Mouse (Mus musculus): ENCODE measurements at regions not wholly inside any gene's neighbourhood (a gene's known extent, or its start where the extent isn't known, plus 50 kb on each side); places are given as distances from the start of the nearest gene placed in this dataset.

GRCm38 (mm10) chr1:14464788-14465482, 1628.2 kb downstream of the 4930444P10Rik start:
- H3K4me2 ChIP-seq, result no peak overlapping the region
- no peak overlapping the region for H3K27ac ChIP-seq (ENCODE audit: low read depth, low read length)
- H3K36me3 ChIP-seq (ENCODE audit: control insufficient read depth, insufficient read depth, low read length), result no peaks in the 10 kb centered on the region
- no peak overlapping the region for H3K9ac ChIP-seq (ENCODE audit: low read depth, low read length)
- DNase-seq (ENCODE audit: low spot score) (no peak), ATAC-seq (replicated peaks; ENCODE audit: low FRiP score) (peak; percentile 53)
- no peak overlapping the region for H3K4me3 ChIP-seq (ENCODE audit: low read depth, low read length)
- H3K9me3 ChIP-seq (ENCODE audit: control insufficient read depth, low read length), result no peaks in the 10 kb centered on the region
- H3K27me3 ChIP-seq (replicated peaks; ENCODE audit: control insufficient read depth, insufficient read depth, low read length), result no peaks in the 10 kb centered on the region
- WGBS, result 18% methylated on average over 5 of the region's 5 CpGs
- H3K4me1 ChIP-seq (replicated peaks; ENCODE audit: control insufficient read depth, insufficient read depth, low read length), result no peaks in the 10 kb centered on the region; the same call in 1 of the 2 replicates

- Histone ChIP-seq H3K27me3 (replicated peaks; ENCODE audit: control insufficient read depth, insufficient read depth, low read length) (no peaks in the 10 kb centered on the region), H3K9me3 (ENCODE audit: control insufficient read depth, low read length) (no peaks in the 10 kb centered on the region), H3K4me3 (ENCODE audit: low read depth, low read length) (no peak overlapping the region), H3K27ac (ENCODE audit: low read depth, low read length) (no peak overlapping the region), H3K36me3 (ENCODE audit: control insufficient read depth, insufficient read depth, low read length) (no peaks in the 10 kb centered on the region), H3K4me1 (replicated peaks; ENCODE audit: control insufficient read depth, insufficient read depth, low read length) (no peaks in the 10 kb centered on the region; the same call in 1 of the 2 replicates), H3K9ac (ENCODE audit: low read depth, low read length) (no peak overlapping the region), H3K4me2 (no peak overlapping the region)
- WGBS, result 34% methylated on average over 3 of the region's 3 CpGs
- ATAC-seq (replicated peaks; ENCODE audit: low FRiP score), result no peak
- no peak for DNase-seq (ENCODE audit: low spot score)
Observed at GRCm38 (mm10) chr1:14462496-14462895, 1630.6 kb downstream of the 4930444P10Rik start.

DNA sequence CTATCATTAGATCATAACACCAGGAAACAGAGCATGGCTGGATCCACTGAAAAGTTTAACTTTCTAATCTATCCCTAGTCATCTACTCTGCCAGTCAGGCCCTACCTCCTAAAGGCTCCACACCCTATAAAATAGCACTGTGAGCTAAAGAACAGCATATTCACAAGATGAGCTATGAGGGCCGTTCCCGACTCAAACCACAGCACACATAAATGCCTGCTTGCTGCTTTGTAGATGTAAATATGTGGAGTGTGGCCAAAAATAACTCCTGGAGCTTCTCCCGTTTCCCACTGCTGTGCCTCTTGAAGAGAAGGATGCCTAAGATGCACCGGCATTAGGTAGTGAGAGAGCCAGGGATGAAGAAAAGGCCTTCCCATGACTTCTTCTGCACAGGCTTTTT, 1632.3 kb downstream of the 4930444P10Rik start:
- H3K27me3 ChIP-seq (replicated peaks; ENCODE audit: control insufficient read depth, insufficient read depth, low read length), result no peaks in the 10 kb centered on the region
- no peaks in the 10 kb centered on the region for H3K36me3 ChIP-seq (ENCODE audit: control insufficient read depth, insufficient read depth, low read length)
- DNase-seq (ENCODE audit: low spot score) (no peak), ATAC-seq (replicated peaks; ENCODE audit: low FRiP score) (no peak)
- 86% methylated on average over 4 of the region's 4 CpGs for WGBS
- no peak overlapping the region for H3K4me3 ChIP-seq (ENCODE audit: low read depth, low read length)
- H3K4me2 ChIP-seq, result no peak overlapping the region
- no peaks in the 10 kb centered on the region for H3K9me3 ChIP-seq (ENCODE audit: control insufficient read depth, low read length)
- H3K27ac ChIP-seq (ENCODE audit: low read depth, low read length), result no peak overlapping the region
- no peak overlapping the region for H3K9ac ChIP-seq (ENCODE audit: low read depth, low read length)
- H3K4me1 ChIP-seq (replicated peaks; ENCODE audit: control insufficient read depth, insufficient read depth, low read length), result no peaks in the 10 kb centered on the region; the same call in 1 of the 2 replicates

DNA sequence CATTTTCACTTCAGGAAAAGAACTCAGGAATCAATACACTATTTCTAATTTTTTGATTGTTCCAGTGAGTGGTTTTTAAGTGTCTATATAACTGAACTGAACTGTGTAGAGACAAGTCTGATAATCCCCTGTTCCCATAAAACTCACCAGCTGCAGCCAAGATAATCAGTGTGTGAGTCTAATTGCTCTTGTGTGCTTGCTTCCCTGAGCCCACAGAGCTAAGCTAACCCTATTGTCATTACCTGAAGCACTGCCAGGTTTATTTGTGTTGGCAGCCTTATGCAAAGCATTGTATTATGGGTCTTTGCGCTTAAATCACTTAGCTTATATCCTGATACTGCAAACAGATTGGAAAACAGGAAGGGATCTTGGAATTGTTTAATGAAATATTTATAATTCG, 1663.8 kb downstream of the 4930444P10Rik start:
- no peaks in the 10 kb centered on the region for H3K27me3 ChIP-seq (replicated peaks; ENCODE audit: control insufficient read depth, insufficient read depth, low read length)
- H3K4me3 ChIP-seq (ENCODE audit: low read depth, low read length), result no peak overlapping the region
- no peak overlapping the region for H3K27ac ChIP-seq (ENCODE audit: low read depth, low read length)
- H3K4me2 ChIP-seq, result no peak overlapping the region
- DNase-seq (ENCODE audit: low spot score) (no peak), ATAC-seq (replicated peaks; ENCODE audit: low FRiP score) (no peak)
- no peaks in the 10 kb centered on the region for H3K9me3 ChIP-seq (ENCODE audit: control insufficient read depth, low read length)
- no peaks in the 10 kb centered on the region for H3K36me3 ChIP-seq (ENCODE audit: control insufficient read depth, insufficient read depth, low read length)
- 76% methylated on average over 2 of the region's 2 CpGs for WGBS
- no peaks in the 10 kb centered on the region for H3K4me1 ChIP-seq (replicated peaks; ENCODE audit: control insufficient read depth, insufficient read depth, low read length)
- no peak overlapping the region for H3K9ac ChIP-seq (ENCODE audit: low read depth, low read length)

- H3K27ac ChIP-seq (ENCODE audit: low read depth, low read length), result no peak overlapping the region
- H3K4me3 ChIP-seq (ENCODE audit: low read depth, low read length), result no peak overlapping the region
- no peak overlapping the region for H3K9ac ChIP-seq (ENCODE audit: low read depth, low read length)
- no peak overlapping the region for H3K4me2 ChIP-seq
- H3K36me3 ChIP-seq (ENCODE audit: control insufficient read depth, insufficient read depth, low read length), result no peaks in the 10 kb centered on the region
- no peaks in the 10 kb centered on the region for H3K9me3 ChIP-seq (ENCODE audit: control insufficient read depth, low read length)
- 76% methylated on average over 1 of the region's 1 CpGs for WGBS
- H3K4me1 ChIP-seq (replicated peaks; ENCODE audit: control insufficient read depth, insufficient read depth, low read length), result no peaks in the 10 kb centered on the region
- ATAC-seq (replicated peaks; ENCODE audit: low FRiP score) (no peak), DNase-seq (ENCODE audit: low spot score) (no peak)
- no peaks in the 10 kb centered on the region for H3K27me3 ChIP-seq (replicated peaks; ENCODE audit: control insufficient read depth, insufficient read depth, low read length)
Observed at GRCm38 (mm10) chr1:14421030-14421429, 1672.1 kb downstream of the 4930444P10Rik start.

DNA sequence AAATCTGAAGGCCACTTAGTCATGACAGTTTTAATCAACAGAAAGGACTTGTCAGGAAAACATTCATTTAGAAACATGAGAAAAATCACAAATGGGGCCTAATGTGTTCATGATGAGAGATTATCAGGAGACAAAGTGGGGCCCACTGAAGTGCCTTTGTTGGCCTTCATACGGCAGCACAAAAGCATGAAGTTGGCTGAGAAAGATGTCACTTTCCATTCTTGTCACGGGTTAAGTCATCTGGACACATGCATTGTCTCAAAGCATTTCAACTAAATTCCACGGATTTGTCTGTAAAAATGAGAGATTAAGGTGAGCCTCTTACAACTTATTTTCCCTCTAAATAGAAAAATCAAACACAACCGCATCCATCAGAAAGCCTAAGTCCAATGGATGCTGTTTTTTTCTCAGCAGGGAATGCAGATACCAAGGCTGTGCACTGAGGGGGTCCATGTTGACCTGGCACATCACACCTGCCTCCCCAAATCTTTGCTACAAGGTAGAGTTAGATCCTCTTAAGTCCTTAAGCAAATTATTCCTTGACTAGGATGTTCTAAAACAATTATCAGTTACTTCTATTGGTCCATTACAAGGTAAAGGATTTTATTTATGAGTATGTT, 1679.2 kb downstream of the 4930444P10Rik start:
- no peaks in the 10 kb centered on the region for H3K27me3 ChIP-seq (replicated peaks; ENCODE audit: control insufficient read depth, insufficient read depth, low read length)
- no peak for DNase-seq (ENCODE audit: low spot score)
- no peak overlapping the region for H3K4me2 ChIP-seq
- ATAC-seq (replicated peaks; ENCODE audit: low FRiP score), result no peak
- no peak overlapping the region for H3K27ac ChIP-seq (ENCODE audit: low read depth, low read length)
- H3K9me3 ChIP-seq (ENCODE audit: control insufficient read depth, low read length), result no peaks in the 10 kb centered on the region
- H3K4me1 ChIP-seq (replicated peaks; ENCODE audit: control insufficient read depth, insufficient read depth, low read length), result no peaks in the 10 kb centered on the region
- H3K4me3 ChIP-seq (ENCODE audit: low read depth, low read length), result no peak overlapping the region
- no peaks in the 10 kb centered on the region for H3K36me3 ChIP-seq (ENCODE audit: control insufficient read depth, insufficient read depth, low read length)
- H3K9ac ChIP-seq (ENCODE audit: low read depth, low read length), result no peak overlapping the region
- WGBS, result 74% methylated on average over 4 of the region's 4 CpGs

GRCm38 (mm10) chr1:14369957-14370833, 1722.9 kb downstream of the 4930444P10Rik start:
- H3K27ac ChIP-seq (ENCODE audit: low read depth, low read length), result no peak overlapping the region
- ATAC-seq (replicated peaks; ENCODE audit: low FRiP score) (no peak), DNase-seq (ENCODE audit: low spot score) (no peak)
- no peaks in the 10 kb centered on the region for H3K9me3 ChIP-seq (ENCODE audit: control insufficient read depth, low read length)
- no peak overlapping the region for H3K4me3 ChIP-seq (ENCODE audit: low read depth, low read length)
- H3K27me3 ChIP-seq (replicated peaks; ENCODE audit: control insufficient read depth, insufficient read depth, low read length), result no peaks in the 10 kb centered on the region
- 86% methylated on average over 3 of the region's 3 CpGs for WGBS
- H3K4me1 ChIP-seq (replicated peaks; ENCODE audit: control insufficient read depth, insufficient read depth, low read length), result no peaks in the 10 kb centered on the region
- no peak overlapping the region for H3K9ac ChIP-seq (ENCODE audit: low read depth, low read length)
- H3K4me2 ChIP-seq, result no peak overlapping the region
- no peaks in the 10 kb centered on the region for H3K36me3 ChIP-seq (ENCODE audit: control insufficient read depth, insufficient read depth, low read length)

DNA sequence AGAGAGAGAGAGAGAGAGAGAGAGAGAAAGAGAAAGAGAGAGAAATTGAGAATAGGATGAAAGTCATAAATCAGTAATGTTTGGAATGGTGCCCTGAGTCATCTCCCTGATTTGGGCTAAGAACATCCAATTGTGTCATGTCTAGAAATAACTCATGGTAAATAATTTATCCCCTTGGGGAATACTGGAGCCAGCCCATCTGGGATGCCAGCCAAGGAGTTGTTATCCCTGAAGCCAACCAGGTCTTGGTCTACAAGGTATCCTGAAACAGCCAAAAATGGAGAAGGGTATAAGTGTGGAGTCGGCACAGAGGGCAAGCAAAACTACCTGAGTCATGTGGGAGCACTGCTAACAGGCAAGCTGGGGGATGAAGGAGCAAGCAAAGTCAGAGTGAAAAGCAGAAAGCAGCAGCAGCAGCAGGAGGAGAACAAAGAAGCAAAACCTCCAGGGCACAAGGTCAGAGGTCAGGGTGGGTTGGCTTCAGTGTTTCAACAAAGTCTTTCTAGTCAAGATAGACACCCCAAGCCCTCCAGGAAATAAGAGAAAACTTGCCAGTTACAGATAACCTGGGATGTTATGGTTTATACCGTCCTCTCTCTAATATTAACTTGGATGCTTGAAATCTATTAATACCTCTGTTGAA, 1733.0 kb downstream of the 4930444P10Rik start:
- Histone ChIP-seq H3K27me3 (replicated peaks; ENCODE audit: control insufficient read depth, insufficient read depth, low read length) (no peaks in the 10 kb centered on the region), H3K4me1 (replicated peaks; ENCODE audit: control insufficient read depth, insufficient read depth, low read length) (no peaks in the 10 kb centered on the region), H3K36me3 (ENCODE audit: control insufficient read depth, insufficient read depth, low read length) (no peaks in the 10 kb centered on the region), H3K4me3 (ENCODE audit: low read depth, low read length) (no peak overlapping the region), H3K9ac (ENCODE audit: low read depth, low read length) (no peak overlapping the region), H3K4me2 (no peak overlapping the region), H3K27ac (ENCODE audit: low read depth, low read length) (no peak overlapping the region), H3K9me3 (ENCODE audit: control insufficient read depth, low read length) (no peaks in the 10 kb centered on the region)
- WGBS, result 62% methylated on average over 2 of the region's 2 CpGs
- DNase-seq (ENCODE audit: low spot score) (no peak), ATAC-seq (replicated peaks; ENCODE audit: low FRiP score) (no peak)
